Mouse (Mus musculus): ENCODE measurements around the gene Pkp4. TPM values are rescaled to one million over a fixed set of nuclear protein-coding genes. Genes with fewer than 3 reads are reported as not detected.
"Not testable (repeated sequence)": the region's sequence is repeated elsewhere in the genome, so short reads cannot be mapped to it uniquely, and the experiment has no call there.

Gene Pkp4
- polyA plus RNA-seq, 1 experiment from 2014 or later: 14.7 TPM

GRCm38 (mm10) chr2:59395160-59395650, 234.6 kb downstream of the Pkp4 start:
- WGBS: 88% methylated on average over 1 of the region's 1 CpGs
- not testable (repeated sequence) for H3K27ac ChIP-seq; H3K4me3 ChIP-seq; H3K27me3 ChIP-seq (ENCODE audit: insufficient read depth, poor library complexity, severe bottlenecking); H3K9me3 ChIP-seq; H3K4me1 ChIP-seq (replicated peaks); H3K36me3 ChIP-seq; DNase-seq (ENCODE audit: low spot score)

GRCm38 (mm10) chr2:59396555-59396954, 235.9 kb downstream of the Pkp4 start:
- H3K36me3 ChIP-seq: no peaks in the 10 kb centered on the region
- H3K4me3 ChIP-seq: no peak overlapping the region
- WGBS: 90% methylated on average over 1 of the region's 1 CpGs
- H3K9me3 ChIP-seq: no peaks in the 10 kb centered on the region
- DNase-seq (ENCODE audit: low spot score): no peak
- 0 out of 2 replicates have a peak, but pooled peaks cover 4% of the 10 kb centered on the region for H3K4me1 ChIP-seq (replicated peaks)
- no peak overlapping the region for H3K27ac ChIP-seq
- H3K27me3 ChIP-seq (ENCODE audit: insufficient read depth, poor library complexity, severe bottlenecking): no peaks in the 10 kb centered on the region

GRCm38 (mm10) chr2:59397531-59397930, 236.9 kb downstream of the Pkp4 start:
- DNase-seq (ENCODE audit: low spot score): no peak
- H3K36me3 ChIP-seq: no peaks in the 10 kb centered on the region
- H3K27ac ChIP-seq: no peak overlapping the region
- no peak overlapping the region for H3K4me3 ChIP-seq
- H3K9me3 ChIP-seq: no peaks in the 10 kb centered on the region
- peaks cover 8% of the 10 kb centered on the region; the same call in 1 of the 2 replicates for H3K4me1 ChIP-seq (replicated peaks)
- H3K27me3 ChIP-seq (ENCODE audit: insufficient read depth, poor library complexity, severe bottlenecking): no peaks in the 10 kb centered on the region

GRCm38 (mm10) chr2:59400901-59401378, 240.3 kb downstream of the Pkp4 start:
- WGBS: 63% methylated on average over 2 of the region's 2 CpGs
- Histone ChIP-seq H3K27ac (no peak overlapping the region), H3K27me3 (ENCODE audit: insufficient read depth, poor library complexity, severe bottlenecking) (no peaks in the 10 kb centered on the region), H3K4me1 (replicated peaks) (peaks cover 8% of the 10 kb centered on the region; the same call in 1 of the 2 replicates), H3K36me3 (no peaks in the 10 kb centered on the region), H3K4me3 (no peak overlapping the region), H3K9me3 (no peaks in the 10 kb centered on the region)
- no peak for DNase-seq (ENCODE audit: low spot score)

GRCm38 (mm10) chr2:59401841-59402461, 241.3 kb downstream of the Pkp4 start:
- H3K4me1 ChIP-seq (replicated peaks): peaks cover 11% of the 10 kb centered on the region
- no peaks in the 10 kb centered on the region for H3K36me3 ChIP-seq
- DNase-seq (ENCODE audit: low spot score): no peak
- H3K27me3 ChIP-seq (ENCODE audit: insufficient read depth, poor library complexity, severe bottlenecking): no peaks in the 10 kb centered on the region
- 79% methylated on average over 8 of the region's 8 CpGs for WGBS
- H3K9me3 ChIP-seq: no peaks in the 10 kb centered on the region
- H3K4me3 ChIP-seq: no peak overlapping the region
- H3K27ac ChIP-seq: peak overlapping the region; percentile 64

GRCm38 (mm10) chr2:59404022-59404421, 243.4 kb downstream of the Pkp4 start:
- Histone ChIP-seq H3K9me3 (no peaks in the 10 kb centered on the region), H3K27ac (no peak overlapping the region), H3K36me3 (no peaks in the 10 kb centered on the region), H3K4me1 (replicated peaks) (peaks cover 30% of the 10 kb centered on the region), H3K4me3 (no peak overlapping the region), H3K27me3 (ENCODE audit: insufficient read depth, poor library complexity, severe bottlenecking) (no peaks in the 10 kb centered on the region)
- 87% methylated on average over 8 of the region's 8 CpGs for WGBS
- DNase-seq (ENCODE audit: low spot score): no peak

Other genes with a start within 250 kb of the Pkp4 start
- 1.2 TPM in 2 replicates for gene Ccdc148, start 167 bp upstream of the Pkp4 start, polyA plus RNA-seq (2016; fragmentation: Nextera tagmentation; extraction: Ambion mirVana)